Mouse (Mus musculus) ES-E14 (cell line): ENCODE data around the gene Cd59b. TPM values are rescaled to one million over a fixed set of nuclear protein-coding genes. Genes with fewer than 3 reads are reported as not detected.
A peak's percentile ranks its signal among the peaks of the same experiment; 100 is the strongest.

ENCODE experiments used
- DNase-seq: peaks from one replicate; pipeline ENCODE4 v3.0.0-alpha.2; 2013; ENCODE audit warnings: low read depth, low spot score
- H3K27ac ChIP-seq: 2 replicates; pipeline ENCODE4 v1.5.1; 2012; ENCODE audit warnings: low read depth, mild to moderate bottlenecking, low read length, moderate library complexity, mixed read lengths; ENCODE audit not compliant: poor library complexity, insufficient read depth, severe bottlenecking
- H3K36me3 ChIP-seq: 2 replicates; pipeline ENCODE4 v1.6.1; 2012; ENCODE audit warnings: mild to moderate bottlenecking, low read length, moderate library complexity, mixed read lengths; ENCODE audit not compliant: control insufficient read depth, poor library complexity, insufficient read depth, severe bottlenecking
- H3K4me1 ChIP-seq, 2 experiments: fragments of 150-350 bp in 1 of 2; sonication (generic) in 1 of 2; 2 replicates each; pipeline ENCODE4 v1.6.1; 2012; ENCODE audit warnings: low read length in 2 of 2, mild to moderate bottlenecking in 1 of 2, mixed read lengths in 1 of 2; ENCODE audit not compliant: control insufficient read depth in 2 of 2, insufficient read depth in 2 of 2, poor library complexity in 1 of 2
- H3K4me3 ChIP-seq, 2 experiments: fragments of 150-350 bp in 1 of 2; sonication (generic) in 1 of 2; 2 replicates each; pipeline ENCODE4 v1.5.1; 2012; ENCODE audit warnings: low read length in 2 of 2, low read depth in 1 of 2, mild to moderate bottlenecking in 1 of 2, mixed read lengths in 1 of 2; ENCODE audit not compliant: insufficient read depth in 1 of 2, poor library complexity in 1 of 2, severe bottlenecking in 1 of 2
- H3K9ac ChIP-seq: 2 replicates; pipeline ENCODE4 v1.6.1; 2012; ENCODE audit warnings: low read depth, mild to moderate bottlenecking, low read length, mixed read lengths; ENCODE audit not compliant: poor library complexity, insufficient read depth, severe bottlenecking
- H3K9me3 ChIP-seq: fragments of 150-350 bp; sonication (generic); 2 replicates; pipeline ENCODE4 v1.6.1; 2012; ENCODE audit warnings: low read depth, mild to moderate bottlenecking, low read length; ENCODE audit not compliant: control insufficient read depth, insufficient read depth
- CHD2 ChIP-seq: IDR thresholded peaks from 2 replicates; pipeline ENCODE4 v1.6.1; 2014; ENCODE audit warnings: mild to moderate bottlenecking, low read depth, low read length, inconsistent platforms
- HCFC1 ChIP-seq: IDR thresholded peaks from 2 replicates; pipeline ENCODE4 v1.6.1; 2012; ENCODE audit warnings: low read length, inconsistent platforms, borderline replicate concordance; ENCODE audit not compliant: insufficient read depth
- MAFK ChIP-seq: IDR thresholded peaks from 2 replicates; pipeline ENCODE4 v1.6.1; 2014; ENCODE audit warnings: mild to moderate bottlenecking, low read depth, low read length, inconsistent platforms; ENCODE audit not compliant: insufficient read depth
- ZC3H11A ChIP-seq: IDR thresholded peaks from 2 replicates; pipeline ENCODE4 v1.6.1; 2012; ENCODE audit warnings: low read depth, mild to moderate bottlenecking, inconsistent platforms, low read length, borderline replicate concordance
- ZNF384 ChIP-seq: IDR thresholded peaks from 2 replicates; pipeline ENCODE4 v1.6.1; 2012; ENCODE audit warnings: low read depth, low read length, inconsistent platforms
- in situ Hi-C, 2 experiments: fragments of 600-800 bp; cut with MboI; formaldehyde crosslinking; loops; one replicate each; pipeline ENCODE4 v1.15.1; 2025; ENCODE audit warnings: low sequenced_read_pairs in 2 of 2, inconsistent platforms in 1 of 2; ENCODE audit not compliant: unreplicated experiment in 2 of 2
- total RNA-seq: library from RNA; depleted of rRNA; stranded (reverse); fragments of 300-350 nt; gene quantifications from 2 replicates; pipeline ENCODE4 v1.2.3, GENCODE M21; 2012

Cd59b gene
- total RNA-seq, 1 experiment: 3.5 TPM

- in situ Hi-C loops: no loop called here
- no peak for DNase-seq
- no peaks in the 10 kb centered on the region for H3K36me3 ChIP-seq
- TF ChIP-seq ZNF384: no peak
- no peak overlapping the region for H3K27ac ChIP-seq
- no peaks in the 10 kb centered on the region for H3K9me3 ChIP-seq
- peaks cover 2 to 7% of the 10 kb centered on the region in 2 experiments; a peak in 2 of 4 replicates for H3K4me1 ChIP-seq
- H3K9ac ChIP-seq: no peak overlapping the region
- no peak overlapping the region for H3K4me3 ChIP-seq
Measured at GRCm38 (mm10) chr2:104119097-104119496, 49.4 kb downstream of the Cd59b start.

GRCm38 (mm10) chr2:104120312-104120711 lies 50.7 kb downstream of the Cd59b start:
- DNase-seq: no peak
- H3K9me3 ChIP-seq: no peaks in the 10 kb centered on the region
- TF ChIP-seq CHD2 (no peak), HCFC1 (no peak), ZC3H11A (no peak), MAFK (no peak), ZNF384 (no peak)
- H3K4me3 ChIP-seq: no peak overlapping the region
- H3K27ac ChIP-seq: no peak overlapping the region
- peaks cover 2 to 7% of the 10 kb centered on the region in 2 experiments; a peak in 2 of 4 replicates for H3K4me1 ChIP-seq
- H3K9ac ChIP-seq: no peak overlapping the region
- no peaks in the 10 kb centered on the region for H3K36me3 ChIP-seq
- in situ Hi-C loops: no loop called here

- H3K36me3 ChIP-seq: no peaks in the 10 kb centered on the region
- no peaks in the 10 kb centered on the region for H3K9me3 ChIP-seq
- no peak for DNase-seq
- TF ChIP-seq CHD2 (no peak), ZNF384 (peak; percentile 83; the same call in 1 of the 2 replicates), MAFK (no peak), HCFC1 (no peak)
- no peak overlapping the region for H3K27ac ChIP-seq
- H3K9ac ChIP-seq: no peak overlapping the region
- in situ Hi-C loops: no loop called here
- peaks cover 2 to 7% of the 10 kb centered on the region in 2 experiments; a peak in 2 of 4 replicates for H3K4me1 ChIP-seq
- peak overlapping the region in 1 of 2 experiments; percentile 4; a peak in 1 of 4 replicates for H3K4me3 ChIP-seq
Measured at GRCm38 (mm10) chr2:104121681-104122504, 52.2 kb downstream of the Cd59b start.

DNA sequence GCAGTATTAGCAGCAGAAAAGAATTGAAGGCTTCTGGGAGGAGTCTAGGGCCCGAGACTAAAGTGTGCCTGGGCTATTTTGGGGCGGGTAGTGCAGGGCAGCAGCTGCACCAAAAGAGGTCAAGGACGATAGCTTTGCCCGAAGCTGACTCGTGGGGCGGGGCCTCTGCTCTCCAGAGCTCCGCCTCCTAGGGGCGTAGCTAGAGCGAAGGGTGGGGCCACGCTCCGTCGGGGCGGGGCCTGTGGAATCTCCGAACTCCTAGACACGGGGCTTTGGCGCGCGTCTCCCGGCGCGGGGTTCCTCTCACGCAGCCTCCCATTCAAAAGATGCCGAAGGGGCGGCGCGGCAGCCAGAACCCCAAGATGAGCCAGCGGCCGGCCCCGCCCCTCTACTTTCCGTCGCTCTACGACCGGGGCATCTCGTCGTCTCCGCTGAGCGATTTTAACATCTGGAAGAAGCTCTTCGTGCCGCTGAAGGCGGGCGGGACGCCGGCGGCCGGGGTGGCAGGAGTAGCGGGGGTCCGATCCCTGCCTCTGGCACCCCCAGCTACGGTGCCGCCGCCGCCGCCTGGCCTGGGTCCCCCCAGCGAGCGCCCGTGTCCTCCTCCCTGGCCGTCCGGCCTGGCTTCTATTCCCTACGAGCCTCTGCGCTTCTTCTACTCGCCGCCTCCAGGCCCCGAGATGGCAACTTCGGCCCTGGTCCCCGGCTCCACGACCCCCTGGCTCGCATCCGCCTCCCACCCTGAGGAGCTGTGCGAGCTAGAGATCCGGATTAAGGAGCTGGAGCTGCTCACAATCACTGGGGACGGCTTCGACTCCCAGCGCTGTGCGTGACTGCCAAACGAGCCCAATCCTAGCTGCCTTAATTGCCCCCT lies 53.1 kb downstream of the Cd59b start, which contains the start of gene A930018P22Rik:
Gene A930018P22Rik (plus strand): TSS at position 265 of the 874 bp plus-strand sequence.
- in situ Hi-C loops: no loop called here
- TF ChIP-seq ZNF384 (no peak), CHD2 (no peak)
- peak; percentile 93 for DNase-seq
- Histone ChIP-seq H3K9me3 (no peaks in the 10 kb centered on the region), H3K27ac (no peak within 1 kb of the TSS), H3K36me3 (no peaks in the 10 kb centered on the region), H3K9ac (peak within 1 kb of the TSS; percentile 66), H3K4me1 (peaks cover 2 to 7% of the 10 kb centered on the region in 2 experiments; a peak in 2 of 4 replicates), H3K4me3 (peak within 1 kb of the TSS; percentile 69 to 83)
